ENCODE assay signal across 23 mouse cellular contexts in genomic region chr16:66487194-66487944, GRCm38 (mm10).
A peak's percentile ranks its signal among the peaks of the same experiment; 100 is the strongest.
DNase-seq lines count a peak whose midpoint lies in the region; ATAC-seq and TF ChIP-seq lines count a peak whose summit lies in the region.
"Had no signal": no experiment of that assay in that cellular context is flagged by ENCODE, and none has a peak within 500 bp of the region (broad histone marks: within the 10 kb centered on the region; RNA-seq: fewer than 3 reads in every experiment).

No protein-coding gene starts in this region.

- H3K9ac ChIP-seq in forebrain, embryonic 12.5 days, result no peak overlapping the region
- no peak overlapping the region for H3K9ac ChIP-seq in forebrain, embryonic 15.5 days (replicated peaks)
- no peak overlapping the region for H3K9ac ChIP-seq in midbrain, embryonic 16.5 days (ENCODE audit: low read depth, low read length)
- H3K9ac ChIP-seq: intestine, embryonic 15.5 days; limb, embryonic 13.5 days; liver, embryonic 13.5 days had no signal

- peak; percentile 63 for ATAC-seq in forebrain, embryonic 12.5 days (ENCODE audit: low FRiP score)
- peak; percentile 57 for ATAC-seq in forebrain, embryonic 15.5 days (replicated peaks)
- ATAC-seq in midbrain, embryonic 16.5 days, result peak; percentile 32; the same call in 1 of the 2 replicates
- ATAC-seq: hindbrain, embryonic 16.5 days; intestine, embryonic 15.5 days had no signal

- intact Hi-C loops in left cerebral cortex, postnatal 4 days (cut with DNase I), result no loop called here
- intact Hi-C loops in left cerebral cortex, adult 2 months (cut with DNase I), result no loop called here
- intact Hi-C loops in left cerebral cortex, postnatal 10 days (cut with DNase I), result no loop called here

- H3K4me3 ChIP-seq in left cerebral cortex, adult 2 months, result no peak overlapping the region
- no peak overlapping the region for H3K4me3 ChIP-seq in forebrain, embryonic 12.5 days (replicated peaks)
- no peak overlapping the region for H3K4me3 ChIP-seq in forebrain, embryonic 15.5 days
- no peak overlapping the region for H3K4me3 ChIP-seq in midbrain, embryonic 16.5 days (ENCODE audit: low read depth, low read length)
- H3K4me3 ChIP-seq: embryonic facial prominence, embryonic 10.5 days; intestine, embryonic 15.5 days; limb, embryonic 13.5 days; liver, embryonic 13.5 days had no signal

- peak; percentile 19 for DNase-seq in left cerebral cortex, postnatal 4 days
- no peak for DNase-seq in left cerebral cortex, adult 2 months (ENCODE audit: extremely low spot score in 1 of 2, low spot score in 2 of 2)
- DNase-seq in thymus, postnatal 25 days, result no peak
- no peak for DNase-seq in left cerebral cortex, postnatal 10 days (ENCODE audit: extremely low spot score in 1 of 2, low spot score in 2 of 2)
- DNase-seq: adrenal gland, adult 2 months; cerebellum, adult 18-20 months; gastrocnemius, postnatal 36 days; heart, postnatal 4 days; kidney, adult 8-10 months; kidney, postnatal 14 days; liver, embryonic 13.5 days; lung, adult 2 months; lung, postnatal 14 days; right cerebral cortex, adult 18-20 months; right cerebral cortex, postnatal 4 days; thymus, postnatal 14 days had no signal

- H3K4me2 ChIP-seq in forebrain, embryonic 12.5 days, result no peak overlapping the region
- no peak overlapping the region for H3K4me2 ChIP-seq in forebrain, embryonic 15.5 days (replicated peaks)
- H3K4me2 ChIP-seq in midbrain, embryonic 16.5 days (ENCODE audit: low read length), result no peak overlapping the region
- H3K4me2 ChIP-seq: intestine, embryonic 15.5 days; limb, embryonic 13.5 days; liver, embryonic 13.5 days had no signal

- no peak for TF ChIP-seq CTCF in left cerebral cortex, adult 2 months (IDR thresholded peaks at IDR 0.05)

- H3K4me1 ChIP-seq in forebrain, embryonic 12.5 days, result peaks cover 6% of the 10 kb centered on the region; the same call in 1 of the 2 replicates
- no peaks in the 10 kb centered on the region for H3K4me1 ChIP-seq in forebrain, embryonic 15.5 days
- H3K4me1 ChIP-seq in midbrain, embryonic 16.5 days (ENCODE audit: control insufficient read depth, insufficient read depth, low read length), result no peaks in the 10 kb centered on the region; the same call in 1 of the 2 replicates
- H3K4me1 ChIP-seq: embryonic facial prominence, embryonic 10.5 days; intestine, embryonic 15.5 days; limb, embryonic 13.5 days; liver, embryonic 13.5 days had no signal

- no peaks in the 10 kb centered on the region for H3K9me3 ChIP-seq in forebrain, embryonic 12.5 days
- no peaks in the 10 kb centered on the region for H3K9me3 ChIP-seq in forebrain, embryonic 15.5 days
- H3K9me3 ChIP-seq in midbrain, embryonic 16.5 days (replicated peaks; ENCODE audit: control insufficient read depth, low read length, poor library complexity, severe bottlenecking), result no peaks in the 10 kb centered on the region
- H3K9me3 ChIP-seq: embryonic facial prominence, embryonic 10.5 days; intestine, embryonic 15.5 days; limb, embryonic 13.5 days; liver, embryonic 13.5 days had no signal

- H3K27ac ChIP-seq in left cerebral cortex, adult 2 months, result no peak overlapping the region
- no peak overlapping the region for H3K27ac ChIP-seq in forebrain, embryonic 12.5 days
- no peak overlapping the region for H3K27ac ChIP-seq in forebrain, embryonic 15.5 days (replicated peaks)
- no peak overlapping the region for H3K27ac ChIP-seq in midbrain, embryonic 16.5 days (ENCODE audit: low read length)
- H3K27ac ChIP-seq: embryonic facial prominence, embryonic 10.5 days; intestine, embryonic 15.5 days; limb, embryonic 13.5 days; liver, embryonic 13.5 days had no signal

- WGBS in forebrain, embryonic 12.5 days, result 45% methylated on average over 10 of the region's 10 CpGs
- WGBS in forebrain, embryonic 15.5 days, result 32% methylated on average over 10 of the region's 10 CpGs
- 34% methylated on average over 10 of the region's 10 CpGs for WGBS in midbrain, embryonic 16.5 days

- no peaks in the 10 kb centered on the region for H3K27me3 ChIP-seq in forebrain, embryonic 12.5 days
- no peaks in the 10 kb centered on the region for H3K27me3 ChIP-seq in forebrain, embryonic 15.5 days
- no peaks in the 10 kb centered on the region for H3K27me3 ChIP-seq in midbrain, embryonic 16.5 days (ENCODE audit: control insufficient read depth, insufficient read depth, low read depth, low read length)
- H3K27me3 ChIP-seq: intestine, embryonic 15.5 days; limb, embryonic 13.5 days; liver, embryonic 13.5 days had no signal

- no peaks in the 10 kb centered on the region for H3K36me3 ChIP-seq in forebrain, embryonic 12.5 days (replicated peaks)
- H3K36me3 ChIP-seq in forebrain, embryonic 15.5 days, result no peaks in the 10 kb centered on the region
- no peaks in the 10 kb centered on the region for H3K36me3 ChIP-seq in midbrain, embryonic 16.5 days (ENCODE audit: control insufficient read depth, insufficient read depth, low read length)
- H3K36me3 ChIP-seq: embryonic facial prominence, embryonic 10.5 days; intestine, embryonic 15.5 days; limb, embryonic 13.5 days; liver, embryonic 13.5 days had no signal
